Mouse (Mus musculus) heart, adult 2 months (tissue): Measurements from ENCODE around the gene Vdac1.

ENCODE experiments used
- CTCF ChIP-seq: fragments of 200-600 bp; IDR thresholded peaks from 2 replicates; pipeline ENCODE4 v1.8.1; 2022; ENCODE audit warnings: antibody characterized with exemption, mild to moderate bottlenecking, moderate library complexity
- EP300 ChIP-seq: fragments of 200-500 bp; IDR thresholded peaks from 2 replicates; pipeline ENCODE4 v1.6.1; 2011; ENCODE audit warnings: low read depth, low read length, control low read depth; ENCODE audit not compliant: insufficient read depth

DNA sequence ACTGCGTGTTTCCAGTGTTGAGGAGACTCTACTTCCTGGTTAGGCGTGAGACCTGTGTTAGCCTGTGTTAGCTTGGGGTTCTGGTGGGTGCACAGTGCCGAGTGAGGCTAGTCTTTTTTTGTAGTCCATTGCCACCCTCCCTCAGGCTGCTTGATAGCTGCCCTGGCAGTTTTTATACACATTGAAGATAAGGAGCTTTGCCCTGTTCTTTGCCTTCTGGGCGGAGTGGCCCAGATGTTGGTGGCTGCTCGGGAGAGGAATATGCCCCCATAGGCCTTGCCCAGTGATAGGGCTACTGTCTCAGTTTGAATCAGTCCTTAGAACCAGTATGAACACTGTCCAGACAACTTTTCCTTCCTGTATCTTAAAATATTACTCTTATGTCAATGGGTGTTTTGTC lies 5.7 kb downstream of the Vdac1 start:
- no peak for TF ChIP-seq CTCF
- no peak for TF ChIP-seq EP300
